7 mouse cellular contexts compared by ENCODE assay signal in the genomic region with DNA sequence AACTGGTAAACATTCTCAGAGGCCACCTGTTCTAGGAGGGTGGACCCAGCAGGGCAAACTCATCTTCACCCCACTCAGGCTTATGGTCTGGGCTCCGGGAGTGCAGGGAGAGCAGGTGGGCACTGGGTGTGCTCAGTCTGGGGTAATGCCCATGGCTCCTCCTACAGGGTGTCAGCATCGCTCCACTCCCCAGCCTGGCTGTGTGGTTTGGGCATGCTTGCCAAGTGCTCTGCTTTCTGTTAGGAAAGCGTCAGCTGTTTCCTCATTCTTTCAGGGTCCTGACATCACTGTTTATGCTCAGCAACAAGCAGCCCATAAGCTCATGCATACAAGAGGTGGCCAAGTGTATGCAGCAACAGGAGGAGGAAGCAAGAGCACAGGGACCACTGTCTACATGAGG. TPM values are rescaled to one million over a fixed set of nuclear protein-coding genes. Genes with fewer than 3 reads are reported as not detected.
DNase-seq lines count a peak whose midpoint lies in the region; ATAC-seq and TF ChIP-seq lines count a peak whose summit lies in the region.

No protein-coding gene starts in this region.

- H3K36me3 ChIP-seq in liver, adult 2 months (ENCODE audit: control insufficient read depth, insufficient read depth, low read length), result no peaks in the 10 kb centered on the region
- no peaks in the 10 kb centered on the region for H3K36me3 ChIP-seq in liver, embryonic 12.5 days
- no peaks in the 10 kb centered on the region for H3K36me3 ChIP-seq in heart, postnatal 0 days (replicated peaks; ENCODE audit: control insufficient read depth, insufficient read depth, low read length)

- no peak for ATAC-seq in liver, embryonic 12.5 days
- peak; percentile 91 for ATAC-seq in common myeloid progenitor, adult 5-6 weeks (replicated peaks; ENCODE audit: low read depth, poor library complexity, severe bottlenecking)
- peak; percentile 88 for ATAC-seq in heart, postnatal 0 days (ENCODE audit: insufficient read depth, low read depth)

- no peak for TF ChIP-seq POLR2A in liver, adult 2 months (IDR thresholded peaks at IDR 0.05; ENCODE audit: extremely low read depth, insufficient read depth, low read length)
- TF ChIP-seq POLR2A in lung, adult 2 months (IDR thresholded peaks at IDR 0.05; ENCODE audit: borderline replicate concordance, extremely low read depth, low read depth, low read length), result no peak

- no peaks in the 10 kb centered on the region for H3K9me3 ChIP-seq in liver, embryonic 12.5 days (replicated peaks)
- H3K9me3 ChIP-seq in heart, postnatal 0 days (replicated peaks; ENCODE audit: control insufficient read depth, low read length), result no peaks in the 10 kb centered on the region

- H3K4me2 ChIP-seq in liver, embryonic 12.5 days, result no peak overlapping the region
- H3K4me2 ChIP-seq in heart, postnatal 0 days (ENCODE audit: low read depth, low read length), result no peak overlapping the region

- TF ChIP-seq EP300 in heart, postnatal 0 days (IDR thresholded peaks at IDR 0.05; ENCODE audit: low read depth), result no peak

- no peaks in the 10 kb centered on the region for H3K27me3 ChIP-seq in liver, adult 2 months (ENCODE audit: control insufficient read depth, insufficient read depth, low read length)
- H3K27me3 ChIP-seq in liver, embryonic 12.5 days (replicated peaks), result no peaks in the 10 kb centered on the region; the same call in 1 of the 2 replicates
- no peaks in the 10 kb centered on the region for H3K27me3 ChIP-seq in heart, postnatal 0 days (ENCODE audit: control insufficient read depth, insufficient read depth, low read length)

- H3K27ac ChIP-seq in liver, adult 2 months (replicated peaks; ENCODE audit: insufficient read depth, low read depth, low read length), result no peak overlapping the region
- H3K27ac ChIP-seq in liver, embryonic 12.5 days, result no peak overlapping the region
- peak overlapping the region; percentile 44 for H3K27ac ChIP-seq in heart, postnatal 0 days (ENCODE audit: low read depth)

- H3K4me3 ChIP-seq in liver, adult 2 months (ENCODE audit: insufficient read depth, low read depth, low read length), result no peak overlapping the region
- no peak overlapping the region for H3K4me3 ChIP-seq in liver, embryonic 12.5 days
- no peak overlapping the region for H3K4me3 ChIP-seq in heart, postnatal 0 days (ENCODE audit: low read depth, low read length)
- no peak overlapping the region for H3K4me3 ChIP-seq in lung, adult 2 months (replicated peaks; ENCODE audit: extremely low read depth, low read depth, low read length)

- no peak for TF ChIP-seq CTCF in liver, adult 2 months (IDR thresholded peaks at IDR 0.05; ENCODE audit: low read depth, low read length)
- peak; percentile 19; the same call in 1 of the 2 replicates for TF ChIP-seq CTCF in heart, postnatal 0 days (IDR thresholded peaks at IDR 0.05; ENCODE audit: low read depth)
- TF ChIP-seq CTCF in lung, adult 2 months (IDR thresholded peaks at IDR 0.05; ENCODE audit: insufficient read depth, low read length), result no peak

- H3K79me2 ChIP-seq in liver, adult 2 months (ENCODE audit: control insufficient read depth, insufficient read depth, low read length), result no peaks in the 10 kb centered on the region

- H3K4me1 ChIP-seq in liver, adult 2 months (ENCODE audit: control insufficient read depth, insufficient read depth, low read length), result peaks cover 3% of the 10 kb centered on the region
- no peaks in the 10 kb centered on the region for H3K4me1 ChIP-seq in liver, embryonic 12.5 days
- peaks cover 23% of the 10 kb centered on the region for H3K4me1 ChIP-seq in heart, postnatal 0 days (ENCODE audit: control insufficient read depth, insufficient read depth)
- peaks cover 6% of the 10 kb centered on the region for H3K4me1 ChIP-seq in lung, adult 2 months (ENCODE audit: control insufficient read depth, insufficient read depth, low read length)

- DNase-seq in liver, adult 2 months (ENCODE audit: extremely low read depth, low read depth, low spot score), result peak; percentile 45
- peak; percentile 91 for DNase-seq in heart, postnatal 0 days (ENCODE audit: low spot score)
- DNase-seq in lung, adult 2 months, result peak; percentile 52
- DNase-seq in thymus, postnatal 0 days (ENCODE audit: low spot score), result peak; percentile 79
- no peak for DNase-seq in cerebellum, postnatal 25 days

- H3K9ac ChIP-seq in liver, adult 2 months (ENCODE audit: low read depth, low read length), result no peak overlapping the region
- no peak overlapping the region for H3K9ac ChIP-seq in liver, embryonic 12.5 days
- H3K9ac ChIP-seq in heart, postnatal 0 days (replicated peaks; ENCODE audit: low read depth, low read length), result no peak overlapping the region

- WGBS in liver, adult 2 months, result 67% methylated on average over 3 of the region's 3 CpGs
- WGBS in liver, embryonic 12.5 days (ENCODE audit: insufficient replicate concordance), result 49% methylated on average over 3 of the region's 3 CpGs
- WGBS in heart, postnatal 0 days, result 8% methylated on average over 3 of the region's 3 CpGs
- WGBS in lung, adult 2 months, result 3% methylated on average over 3 of the region's 3 CpGs

RNA-seq across cellular contexts. Expression of a gene that starts 57.7 kb away (rescaled TPM):
- total RNA-seq in liver, adult 2 months (2014; rRNA removed), result 1.6 and 1.9 TPM in 2 replicates
- 0.82 and 1.1 TPM in 2 replicates for polyA plus RNA-seq in liver, adult 2 months (2012; rRNA removed)
- polyA plus RNA-seq in liver, embryonic 12.5 days (2016; fragmentation: Nextera tagmentation; extraction: Ambion mirVana), result 0.17 and 0.25 TPM in 2 replicates
- 16.7 and 20.9 TPM in 2 replicates for total RNA-seq in common myeloid progenitor, adult 5-6 weeks (2017)
- 17.6 and 17.9 TPM in 2 replicates for total RNA-seq in heart, postnatal 0 days (2014; rRNA removed; ENCODE audit: low replicate concordance)
- 0.44 TPM in 1 of 2 replicates, not detected in the other for polyA plus RNA-seq in heart, postnatal 0 days (2015; fragmentation: Nextera tagmentation; extraction: Ambion mirVana)
- polyA plus RNA-seq in lung, adult 2 months (2012; rRNA removed), result 21.6 and 30.9 TPM in 2 replicates
- polyA plus RNA-seq in thymus, postnatal 0 days (2015; fragmentation: Nextera tagmentation; extraction: Ambion mirVana), result 0.34 and 0.57 TPM in 2 replicates

Comparison
In these comparisons a context has a peak if more than half of its experiments do, and no peak if none do; other contexts are left out.
1. DNase-seq: peak in liver, adult 2 months (single experiment), heart, postnatal 0 days (single experiment), lung, adult 2 months (single experiment) and thymus, postnatal 0 days (single experiment); none in cerebellum, postnatal 25 days (0 of 2).
2. RNA of a gene that starts 57.7 kb away (polyA plus RNA-seq): 21.6 to 30.9 TPM in lung, adult 2 months; 0.82 to 1.1 TPM in liver, adult 2 months, 0.44 TPM in heart, postnatal 0 days, 0.34 to 0.57 TPM in thymus, postnatal 0 days and 0.17 to 0.25 TPM in liver, embryonic 12.5 days; every median in the first group is over 10 times any median in the second.